ENCODE assay signal across 8 mouse cellular contexts in the genomic region with DNA sequence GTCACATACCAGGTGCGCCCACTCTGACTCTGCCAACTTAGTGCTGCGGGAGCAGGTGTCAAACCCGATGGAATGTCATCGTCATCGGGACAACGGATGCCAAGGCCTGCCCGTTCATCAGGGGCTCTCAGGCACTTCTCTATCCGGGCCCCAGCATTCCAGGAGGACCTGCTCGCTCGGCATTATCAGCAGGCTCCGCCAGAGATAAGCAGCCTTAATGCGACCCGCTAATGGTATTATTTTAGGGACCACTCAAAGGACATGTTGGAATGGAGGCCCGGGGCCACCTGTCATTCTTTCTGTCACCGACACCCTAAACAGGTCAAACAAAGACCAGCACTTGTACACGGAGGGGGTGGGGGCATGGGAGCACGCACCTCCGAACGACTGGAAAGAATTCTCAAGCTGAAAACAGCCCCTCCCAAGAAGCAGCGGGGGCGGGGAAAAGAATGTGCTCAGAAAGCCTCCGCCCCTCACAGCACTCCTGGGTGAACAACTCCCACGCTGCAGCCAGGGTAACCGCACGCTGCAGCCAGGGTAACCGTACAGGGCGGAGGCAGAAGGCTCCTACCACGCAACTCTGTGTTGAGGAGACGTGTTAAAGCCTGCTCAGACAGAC.
DNase-seq lines count a peak whose midpoint lies in the region; ATAC-seq and TF ChIP-seq lines count a peak whose summit lies in the region.

No protein-coding gene starts in this region.

- no peaks in the 10 kb centered on the region for H3K36me3 ChIP-seq in forebrain, embryonic 15.5 days
- no peaks in the 10 kb centered on the region for H3K36me3 ChIP-seq in hindbrain, embryonic 10.5 days
- no peaks in the 10 kb centered on the region for H3K36me3 ChIP-seq in lung, postnatal 0 days (ENCODE audit: insufficient read depth, low read length)

- WGBS in forebrain, embryonic 15.5 days, result 34% methylated on average over 29 of the region's 29 CpGs
- WGBS in hindbrain, embryonic 10.5 days, result 37% methylated on average over 29 of the region's 29 CpGs
- 8% methylated on average over 29 of the region's 29 CpGs for WGBS in lung, postnatal 0 days

- no peaks in the 10 kb centered on the region for H3K27me3 ChIP-seq in forebrain, embryonic 15.5 days
- H3K27me3 ChIP-seq in hindbrain, embryonic 10.5 days (ENCODE audit: insufficient read depth, poor library complexity, severe bottlenecking), result peaks cover 23% of the 10 kb centered on the region
- H3K27me3 ChIP-seq in lung, postnatal 0 days (replicated peaks; ENCODE audit: insufficient read depth, low read length), result no peaks in the 10 kb centered on the region

- peak; percentile 59; the same call in 1 of the 2 replicates for ATAC-seq in forebrain, embryonic 15.5 days (replicated peaks)
- ATAC-seq in lung, postnatal 0 days, result peak; percentile 72

- peak overlapping the region; percentile 5; the same call in 1 of the 2 replicates for H3K4me3 ChIP-seq in forebrain, embryonic 15.5 days
- H3K4me3 ChIP-seq in hindbrain, embryonic 10.5 days, result peak overlapping the region; percentile 34
- H3K4me3 ChIP-seq in lung, postnatal 0 days (ENCODE audit: low read depth, low read length), result peak overlapping the region; percentile 24

- no peak overlapping the region for H3K27ac ChIP-seq in forebrain, embryonic 15.5 days (replicated peaks)
- peak overlapping the region; percentile 62; the same call in 1 of the 2 replicates for H3K27ac ChIP-seq in hindbrain, embryonic 10.5 days
- no peak overlapping the region for H3K27ac ChIP-seq in lung, postnatal 0 days (ENCODE audit: low read length)

- peak; percentile 57 to 59 for DNase-seq in cerebellum, postnatal 10 days
- no peak for DNase-seq in cerebellum, adult 18-20 months
- peak; percentile 30 for DNase-seq in hindbrain, embryonic 10.5 days (ENCODE audit: low spot score)
- DNase-seq in layer of hippocampus, postnatal 10 days (ENCODE audit: low spot score in 2 of 2), result peak; percentile 35 to 51
- peak; percentile 81 for DNase-seq in lung, postnatal 0 days (ENCODE audit: low spot score)
- peak; percentile 60 to 72 for DNase-seq in right cerebral cortex, postnatal 36 days (ENCODE audit: low spot score in 2 of 2)
- no peak for DNase-seq in spleen, adult 12 weeks (ENCODE audit: low spot score)

- TF ChIP-seq CTCF in lung, postnatal 0 days (IDR thresholded peaks at IDR 0.05), result peak; percentile 8; the same call in 1 of the 2 replicates

- no peak overlapping the region for H3K9ac ChIP-seq in forebrain, embryonic 15.5 days (replicated peaks)
- no peak overlapping the region for H3K9ac ChIP-seq in lung, postnatal 0 days (replicated peaks; ENCODE audit: low read depth)

- TF ChIP-seq EP300 in lung, postnatal 0 days (IDR thresholded peaks at IDR 0.05), result no peak

- no peaks in the 10 kb centered on the region for H3K9me3 ChIP-seq in forebrain, embryonic 15.5 days
- peaks cover 7% of the 10 kb centered on the region for H3K9me3 ChIP-seq in hindbrain, embryonic 10.5 days
- H3K9me3 ChIP-seq in lung, postnatal 0 days (ENCODE audit: low read length), result no peaks in the 10 kb centered on the region

- H3K4me1 ChIP-seq in forebrain, embryonic 15.5 days, result peaks cover 10% of the 10 kb centered on the region
- peaks cover 36% of the 10 kb centered on the region for H3K4me1 ChIP-seq in hindbrain, embryonic 10.5 days (replicated peaks)
- peaks cover 14% of the 10 kb centered on the region for H3K4me1 ChIP-seq in lung, postnatal 0 days (ENCODE audit: insufficient read depth, low read depth, low read length)

- H3K4me2 ChIP-seq in forebrain, embryonic 15.5 days (replicated peaks), result peak overlapping the region; percentile 36
- H3K4me2 ChIP-seq in lung, postnatal 0 days (replicated peaks; ENCODE audit: low read depth, low read length), result peak overlapping the region; percentile 45

Comparison
In these comparisons a context has a peak if more than half of its experiments do, and no peak if none do; other contexts are left out.
1. DNase-seq: peak in cerebellum, postnatal 10 days (2 of 2), hindbrain, embryonic 10.5 days (single experiment), layer of hippocampus, postnatal 10 days (2 of 2), lung, postnatal 0 days (single experiment) and right cerebral cortex, postnatal 36 days (2 of 2); none in cerebellum, adult 18-20 months (0 of 2) and spleen, adult 12 weeks (single experiment).
2. Peak in every context shown above with its lines, with median percentiles within 50 percentile points of each other: H3K4me3 ChIP-seq.